Mouse (Mus musculus): Measurements from ENCODE around the gene Col5a2. TPM values are rescaled to one million over a fixed set of nuclear protein-coding genes. Genes with fewer than 3 reads are reported as not detected.

The Col5a2 gene
- polyA plus RNA-seq, 1 experiment from 2014 or later = 12.4 TPM

DNA sequence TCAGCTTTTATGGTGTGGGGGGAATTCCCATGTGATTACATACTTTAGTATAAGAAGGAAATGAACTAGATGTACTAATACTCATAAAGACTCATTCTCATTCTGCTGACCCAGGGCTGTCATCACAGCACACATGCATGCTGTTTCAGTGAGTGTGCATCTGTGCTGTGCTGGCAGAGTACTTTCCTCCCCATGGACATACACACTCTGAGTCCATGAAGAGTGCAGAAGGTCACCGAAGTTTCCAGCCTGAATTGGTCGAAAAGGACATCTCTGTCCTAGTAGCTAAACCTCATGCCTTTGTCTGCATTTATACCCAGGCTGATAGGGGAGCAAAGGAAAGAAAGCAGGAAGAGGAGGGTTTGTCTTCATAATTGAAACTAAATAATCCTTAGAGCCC lies 83.2 kb downstream of the Col5a2 start:
- no peaks in the 10 kb centered on the region for H3K36me3 ChIP-seq (ENCODE audit: control insufficient read depth, insufficient read depth, low read length)
- no peak overlapping the region for H3K4me2 ChIP-seq (ENCODE audit: low read length)
- no peaks in the 10 kb centered on the region for H3K9me3 ChIP-seq (ENCODE audit: control insufficient read depth, low read length)
- H3K9ac ChIP-seq (replicated peaks; ENCODE audit: low read length) = no peak overlapping the region
- no peaks in the 10 kb centered on the region for H3K4me1 ChIP-seq (ENCODE audit: control insufficient read depth, insufficient read depth, low read length)
- no peak overlapping the region for H3K27ac ChIP-seq (replicated peaks; ENCODE audit: low read depth, low read length)
- DNase-seq (no peak), ATAC-seq (ENCODE audit: low FRiP score, low TSS enrichment) (no peak)
- no peaks in the 10 kb centered on the region for H3K27me3 ChIP-seq (ENCODE audit: control insufficient read depth, insufficient read depth, low read length)
- no peak overlapping the region for H3K4me3 ChIP-seq (replicated peaks; ENCODE audit: low read depth, low read length)
- 73% methylated on average over 2 of the region's 2 CpGs for WGBS

GRCm38 (mm10) chr1:45381866-45382265 lies 121.2 kb downstream of the Col5a2 start:
- no peak overlapping the region for H3K9ac ChIP-seq (replicated peaks; ENCODE audit: low read length)
- H3K4me1 ChIP-seq (ENCODE audit: control insufficient read depth, insufficient read depth, low read length) = no peaks in the 10 kb centered on the region
- no peak for DNase-seq
- H3K4me3 ChIP-seq (replicated peaks; ENCODE audit: low read depth, low read length) = no peak overlapping the region
- H3K27ac ChIP-seq (replicated peaks; ENCODE audit: low read depth, low read length) = no peak overlapping the region
- H3K36me3 ChIP-seq (ENCODE audit: control insufficient read depth, insufficient read depth, low read length) = no peaks in the 10 kb centered on the region
- no peak for ATAC-seq (ENCODE audit: low FRiP score, low TSS enrichment)
- H3K27me3 ChIP-seq (ENCODE audit: control insufficient read depth, insufficient read depth, low read length) = no peaks in the 10 kb centered on the region
- H3K4me2 ChIP-seq (ENCODE audit: low read length) = no peak overlapping the region
- no peaks in the 10 kb centered on the region for H3K9me3 ChIP-seq (ENCODE audit: control insufficient read depth, low read length)
- 97% methylated on average over 2 of the region's 2 CpGs for WGBS

DNA sequence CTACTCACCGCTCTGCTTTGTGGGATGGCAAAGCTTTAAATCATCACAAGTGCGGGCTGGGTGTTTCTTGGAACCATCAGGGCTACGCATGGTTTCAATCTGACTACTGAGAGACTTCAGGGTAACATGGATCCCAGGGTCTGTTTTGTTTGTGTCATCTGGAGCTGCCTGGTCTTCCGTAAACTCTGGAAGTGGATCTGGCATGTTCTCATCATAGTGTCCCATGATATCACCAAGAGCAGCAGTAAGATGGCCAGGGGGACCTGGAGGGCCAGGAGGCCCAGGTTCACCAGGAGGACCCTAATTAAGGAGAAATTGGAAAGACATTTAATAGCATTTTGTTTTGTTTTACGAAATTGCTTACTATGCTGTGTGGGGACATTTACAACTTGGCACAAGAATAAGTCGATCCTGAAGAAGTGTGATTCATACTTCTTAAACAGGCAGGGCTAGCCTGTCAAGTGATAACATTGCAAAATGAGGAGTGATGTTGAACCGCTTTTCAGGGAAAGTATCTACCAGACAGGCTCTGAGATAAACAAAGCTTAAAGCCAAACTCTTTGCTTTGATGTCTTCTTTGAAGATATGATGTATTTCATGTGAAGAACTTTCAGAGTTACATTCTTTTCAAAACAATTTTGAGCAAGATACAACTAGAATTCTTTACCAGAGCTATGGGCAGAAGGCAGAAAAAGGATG lies 122.9 kb downstream of the Col5a2 start:
- ATAC-seq (ENCODE audit: low FRiP score, low TSS enrichment) (no peak), DNase-seq (no peak)
- Histone ChIP-seq H3K9me3 (ENCODE audit: control insufficient read depth, low read length) (no peaks in the 10 kb centered on the region), H3K27me3 (ENCODE audit: control insufficient read depth, insufficient read depth, low read length) (no peaks in the 10 kb centered on the region), H3K27ac (replicated peaks; ENCODE audit: low read depth, low read length) (no peak overlapping the region), H3K4me3 (replicated peaks; ENCODE audit: low read depth, low read length) (no peak overlapping the region), H3K4me2 (ENCODE audit: low read length) (no peak overlapping the region), H3K36me3 (ENCODE audit: control insufficient read depth, insufficient read depth, low read length) (no peaks in the 10 kb centered on the region), H3K4me1 (ENCODE audit: control insufficient read depth, insufficient read depth, low read length) (no peaks in the 10 kb centered on the region), H3K9ac (replicated peaks; ENCODE audit: low read length) (no peak overlapping the region)
- WGBS = 93% methylated on average over 7 of the region's 7 CpGs

DNA sequence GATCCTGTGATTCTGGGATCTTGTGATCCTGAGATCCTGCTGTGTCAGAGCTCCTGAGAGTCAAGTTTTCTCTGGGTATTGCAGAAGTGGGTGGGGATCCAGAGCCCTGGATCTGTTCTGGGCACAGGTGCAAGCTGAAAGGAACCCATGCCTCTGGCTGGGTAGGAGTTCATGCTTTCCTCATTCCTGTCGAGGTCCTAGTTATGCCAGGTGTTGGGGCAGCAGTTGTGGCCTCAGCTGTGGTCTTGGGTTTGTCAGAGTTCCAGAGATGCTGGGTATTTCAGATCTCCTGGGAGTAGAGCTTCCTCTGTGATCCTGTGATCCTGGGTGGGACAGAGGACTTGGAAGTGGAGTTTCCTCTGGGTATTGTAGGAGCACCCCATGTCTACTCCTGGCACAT lies 137.7 kb downstream of the Col5a2 start:
- 67% methylated on average over 1 of the region's 1 CpGs for WGBS
- H3K4me1 ChIP-seq (ENCODE audit: control insufficient read depth, insufficient read depth, low read length) = no peaks in the 10 kb centered on the region
- no peak for DNase-seq
- H3K27ac ChIP-seq (replicated peaks; ENCODE audit: low read depth, low read length) = no peak overlapping the region
- H3K4me3 ChIP-seq (replicated peaks; ENCODE audit: low read depth, low read length) = no peak overlapping the region
- no peak overlapping the region for H3K9ac ChIP-seq (replicated peaks; ENCODE audit: low read length)
- H3K9me3 ChIP-seq (ENCODE audit: control insufficient read depth, low read length) = 0 out of 2 replicates have a peak, but pooled peaks cover 6% of the 10 kb centered on the region
- H3K4me2 ChIP-seq (ENCODE audit: low read length) = no peak overlapping the region
- no peak for ATAC-seq (ENCODE audit: low FRiP score, low TSS enrichment)
- H3K27me3 ChIP-seq (ENCODE audit: control insufficient read depth, insufficient read depth, low read length) = no peaks in the 10 kb centered on the region
- H3K36me3 ChIP-seq (ENCODE audit: control insufficient read depth, insufficient read depth, low read length) = no peaks in the 10 kb centered on the region

- Histone ChIP-seq H3K9me3 (ENCODE audit: control insufficient read depth, low read length) (no peaks in the 10 kb centered on the region), H3K4me1 (ENCODE audit: control insufficient read depth, insufficient read depth, low read length) (no peaks in the 10 kb centered on the region), H3K4me3 (replicated peaks; ENCODE audit: low read depth, low read length) (no peak overlapping the region), H3K27ac (replicated peaks; ENCODE audit: low read depth, low read length) (no peak overlapping the region), H3K4me2 (ENCODE audit: low read length) (no peak overlapping the region), H3K36me3 (ENCODE audit: control insufficient read depth, insufficient read depth, low read length) (no peaks in the 10 kb centered on the region), H3K27me3 (ENCODE audit: control insufficient read depth, insufficient read depth, low read length) (no peaks in the 10 kb centered on the region), H3K9ac (replicated peaks; ENCODE audit: low read length) (no peak overlapping the region)
- 98% methylated on average over 2 of the region's 2 CpGs for WGBS
- DNase-seq (no peak), ATAC-seq (ENCODE audit: low FRiP score, low TSS enrichment) (no peak)
Measured at GRCm38 (mm10) chr1:45363274-45363673, 139.8 kb downstream of the Col5a2 start.

DNA sequence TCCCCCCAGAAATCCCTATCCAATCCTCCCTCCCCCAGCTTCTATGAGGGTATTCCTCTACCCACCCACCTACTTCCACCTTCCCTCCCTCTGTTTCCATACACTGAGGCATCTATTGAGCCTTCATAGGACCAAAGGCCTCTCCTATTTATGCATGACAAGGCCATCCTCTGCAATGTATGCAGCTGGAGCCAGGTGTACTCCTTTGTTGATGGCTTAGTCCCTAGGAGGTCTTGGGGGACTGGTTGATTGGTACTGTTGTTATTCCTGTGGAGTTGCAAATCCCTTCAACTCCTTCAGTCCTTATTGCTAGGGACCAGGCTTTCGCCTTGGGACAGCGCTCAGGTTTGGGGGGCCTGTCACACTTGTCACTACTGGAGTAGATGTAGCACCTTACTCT lies 143.4 kb downstream of the Col5a2 start:
- H3K36me3 ChIP-seq (ENCODE audit: control insufficient read depth, insufficient read depth, low read length) = no peaks in the 10 kb centered on the region
- H3K4me1 ChIP-seq (ENCODE audit: control insufficient read depth, insufficient read depth, low read length) = no peaks in the 10 kb centered on the region
- WGBS = 83% methylated on average over 2 of the region's 2 CpGs
- no peaks in the 10 kb centered on the region for H3K27me3 ChIP-seq (ENCODE audit: control insufficient read depth, insufficient read depth, low read length)
- H3K9me3 ChIP-seq (ENCODE audit: control insufficient read depth, low read length) = no peaks in the 10 kb centered on the region
- H3K4me2 ChIP-seq (ENCODE audit: low read length) = no peak overlapping the region
- no peak overlapping the region for H3K9ac ChIP-seq (replicated peaks; ENCODE audit: low read length)
- H3K27ac ChIP-seq (replicated peaks; ENCODE audit: low read depth, low read length) = no peak overlapping the region
- ATAC-seq (ENCODE audit: low FRiP score, low TSS enrichment) (no peak), DNase-seq (no peak)
- no peak overlapping the region for H3K4me3 ChIP-seq (replicated peaks; ENCODE audit: low read depth, low read length)

DNA sequence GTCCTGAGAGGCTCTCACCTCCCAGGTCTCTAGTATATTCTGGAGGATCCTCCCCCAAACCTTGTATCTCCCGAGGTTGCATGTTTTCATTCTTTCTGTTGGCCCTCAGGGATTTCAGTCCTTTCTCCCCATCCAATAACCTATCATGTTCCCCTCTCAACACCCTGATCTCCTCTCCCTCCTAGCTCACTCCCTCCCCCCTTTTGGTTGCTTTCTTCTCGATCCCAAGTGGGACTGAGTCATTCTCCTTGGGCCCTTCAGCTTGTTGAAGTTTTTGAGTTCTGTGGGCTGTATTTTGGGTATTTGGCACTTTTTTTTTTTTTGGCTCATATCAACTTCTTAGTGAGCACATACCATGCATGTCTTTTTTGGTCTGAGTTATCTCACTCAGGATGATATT lies 143.9 kb downstream of the Col5a2 start:
- Histone ChIP-seq H3K9ac (replicated peaks; ENCODE audit: low read length) (no peak overlapping the region), H3K9me3 (ENCODE audit: control insufficient read depth, low read length) (no peaks in the 10 kb centered on the region), H3K4me1 (ENCODE audit: control insufficient read depth, insufficient read depth, low read length) (no peaks in the 10 kb centered on the region), H3K4me3 (replicated peaks; ENCODE audit: low read depth, low read length) (no peak overlapping the region), H3K36me3 (ENCODE audit: control insufficient read depth, insufficient read depth, low read length) (no peaks in the 10 kb centered on the region), H3K27me3 (ENCODE audit: control insufficient read depth, insufficient read depth, low read length) (no peaks in the 10 kb centered on the region), H3K27ac (replicated peaks; ENCODE audit: low read depth, low read length) (no peak overlapping the region), H3K4me2 (ENCODE audit: low read length) (no peak overlapping the region)
- DNase-seq (no peak), ATAC-seq (ENCODE audit: low FRiP score, low TSS enrichment) (no peak)
- WGBS = 78% methylated on average over 2 of the region's 2 CpGs

GRCm38 (mm10) chr1:45358020-45358419 lies 145.1 kb downstream of the Col5a2 start:
- Histone ChIP-seq H3K4me3 (replicated peaks; ENCODE audit: low read depth, low read length) (no peak overlapping the region), H3K4me2 (ENCODE audit: low read length) (no peak overlapping the region), H3K27ac (replicated peaks; ENCODE audit: low read depth, low read length) (no peak overlapping the region), H3K36me3 (ENCODE audit: control insufficient read depth, insufficient read depth, low read length) (no peaks in the 10 kb centered on the region), H3K4me1 (ENCODE audit: control insufficient read depth, insufficient read depth, low read length) (no peaks in the 10 kb centered on the region), H3K9ac (replicated peaks; ENCODE audit: low read length) (no peak overlapping the region), H3K9me3 (ENCODE audit: control insufficient read depth, low read length) (no peaks in the 10 kb centered on the region), H3K27me3 (ENCODE audit: control insufficient read depth, insufficient read depth, low read length) (no peaks in the 10 kb centered on the region)
- DNase-seq (no peak), ATAC-seq (ENCODE audit: low FRiP score, low TSS enrichment) (no peak)
- WGBS = 78% methylated on average over 1 of the region's 1 CpGs

DNA sequence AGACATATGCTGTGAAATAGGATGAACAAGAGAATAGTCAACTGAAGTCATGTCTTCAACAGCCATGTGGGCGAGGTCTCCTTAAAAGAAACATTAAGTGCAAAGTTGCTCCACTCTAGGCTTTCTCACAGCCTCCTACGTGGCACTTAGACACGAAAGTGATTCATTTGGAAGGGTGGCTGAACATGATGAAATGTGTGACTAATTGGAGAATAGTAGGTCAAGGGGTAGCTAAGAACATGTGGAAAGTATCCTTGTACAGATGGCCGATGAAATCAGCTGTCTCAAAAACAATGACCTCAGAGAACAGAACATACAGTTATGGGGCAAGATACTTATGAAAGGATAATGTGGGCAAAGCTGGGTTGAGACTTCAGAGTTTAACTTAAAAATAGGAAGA lies 147.1 kb downstream of the Col5a2 start:
- Histone ChIP-seq H3K27me3 (ENCODE audit: control insufficient read depth, insufficient read depth, low read length) (no peaks in the 10 kb centered on the region), H3K27ac (replicated peaks; ENCODE audit: low read depth, low read length) (no peak overlapping the region), H3K9me3 (ENCODE audit: control insufficient read depth, low read length) (no peaks in the 10 kb centered on the region), H3K4me2 (ENCODE audit: low read length) (no peak overlapping the region), H3K4me1 (ENCODE audit: control insufficient read depth, insufficient read depth, low read length) (no peaks in the 10 kb centered on the region), H3K36me3 (ENCODE audit: control insufficient read depth, insufficient read depth, low read length) (no peaks in the 10 kb centered on the region), H3K9ac (replicated peaks; ENCODE audit: low read length) (no peak overlapping the region), H3K4me3 (replicated peaks; ENCODE audit: low read depth, low read length) (no peak overlapping the region)
- 76% methylated on average over 4 of the region's 4 CpGs for WGBS
- no peak for DNase-seq
- no peak for ATAC-seq (ENCODE audit: low FRiP score, low TSS enrichment)

Measured in midbrain, embryonic 14.5 days (tissue).